ENCODE assay signal across 29 mouse cellular contexts in the genomic region with DNA sequence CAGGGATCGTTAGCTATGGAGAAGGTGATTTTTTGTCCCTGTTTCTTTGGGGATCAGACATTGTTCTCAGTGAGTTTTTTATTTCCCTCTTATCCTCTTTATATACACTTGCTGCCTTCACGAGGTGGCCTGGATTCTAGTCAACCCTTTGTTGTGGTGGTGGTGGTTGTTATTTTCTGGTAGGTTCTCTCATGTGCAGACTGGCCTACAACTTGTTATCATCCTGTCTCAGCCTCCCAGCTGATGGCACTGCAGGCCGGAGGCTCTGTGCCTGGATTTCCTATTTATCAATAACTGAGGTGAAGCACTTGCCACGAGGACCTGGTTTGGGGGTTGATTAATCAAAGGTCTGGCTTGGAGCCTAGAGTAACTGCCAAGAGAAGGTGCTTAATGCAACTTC. TPM values are rescaled to one million over a fixed set of nuclear protein-coding genes. Genes with fewer than 3 reads are reported as not detected.
DNase-seq lines count a peak whose midpoint lies in the region; ATAC-seq lines count a peak whose summit lies in the region.
"Had no signal": no experiment of that assay in that cellular context is flagged by ENCODE, and none has a peak within 500 bp of the region (broad histone marks: within the 10 kb centered on the region; RNA-seq: fewer than 3 reads in every experiment).

No protein-coding gene starts in this region.

- no peak overlapping the region for H3K27ac ChIP-seq in forebrain, embryonic 16.5 days (ENCODE audit: low read length)
- H3K27ac ChIP-seq: forebrain, embryonic 13.5 days; hindbrain, embryonic 12.5 days; kidney, postnatal 0 days; limb, embryonic 13.5 days; liver, embryonic 12.5 days; neural tube, embryonic 15.5 days; stomach, embryonic 15.5 days had no signal

- DNase-seq in thymus, postnatal 4 days = peak; percentile 30
- DNase-seq in thymus, postnatal 36 days = no peak
- DNase-seq in gastrocnemius, postnatal 4 days (ENCODE audit: low spot score in 2 of 2) = no peak
- DNase-seq in adrenal gland, adult 8-10 months = no peak
- DNase-seq: adrenal gland, adult 2 months; cerebellum, adult 9-10 months; gastrocnemius, postnatal 10 days; heart, postnatal 10 days; kidney, adult 18-20 months; layer of hippocampus, adult 9-11 months; lung, adult 18-20 months; lung, postnatal 14 days; spleen, adult 18-20 months had no signal

- WGBS in forebrain, embryonic 16.5 days = 63% methylated on average over 4 of the region's 4 CpGs

- H3K4me2 ChIP-seq in forebrain, embryonic 16.5 days (ENCODE audit: low read length) = no peak overlapping the region
- H3K4me2 ChIP-seq: forebrain, embryonic 13.5 days; heart, embryonic 12.5 days; hindbrain, embryonic 12.5 days; limb, embryonic 13.5 days; liver, embryonic 12.5 days; neural tube, embryonic 15.5 days; stomach, embryonic 15.5 days had no signal

- H3K36me3 ChIP-seq in forebrain, embryonic 16.5 days (ENCODE audit: control insufficient read depth, insufficient read depth) = no peaks in the 10 kb centered on the region
- H3K36me3 ChIP-seq: heart, embryonic 12.5 days; hindbrain, embryonic 12.5 days; limb, embryonic 13.5 days; liver, embryonic 12.5 days; neural tube, embryonic 15.5 days; stomach, embryonic 15.5 days had no signal

- no peaks in the 10 kb centered on the region for H3K9me3 ChIP-seq in forebrain, embryonic 16.5 days (ENCODE audit: control insufficient read depth, low read length)
- H3K9me3 ChIP-seq: forebrain, embryonic 13.5 days; heart, embryonic 12.5 days; hindbrain, embryonic 12.5 days; limb, embryonic 13.5 days; liver, embryonic 12.5 days; megakaryocyte, embryonic 14.5 days; neural tube, embryonic 15.5 days; stomach, embryonic 15.5 days had no signal

- no peak overlapping the region for H3K9ac ChIP-seq in forebrain, embryonic 16.5 days (replicated peaks; ENCODE audit: low read depth, low read length)
- H3K9ac ChIP-seq: forebrain, embryonic 13.5 days; heart, embryonic 12.5 days; hindbrain, embryonic 12.5 days; limb, embryonic 13.5 days; liver, embryonic 12.5 days; neural tube, embryonic 15.5 days; stomach, embryonic 15.5 days had no signal

- no peaks in the 10 kb centered on the region for H3K4me1 ChIP-seq in forebrain, embryonic 16.5 days (replicated peaks; ENCODE audit: control insufficient read depth, insufficient read depth, low read length)
- H3K4me1 ChIP-seq: forebrain, embryonic 13.5 days had no signal

- no peak overlapping the region for H3K4me3 ChIP-seq in forebrain, embryonic 16.5 days (replicated peaks; ENCODE audit: low read length)
- H3K4me3 ChIP-seq: forebrain, embryonic 13.5 days; heart, embryonic 12.5 days; hindbrain, embryonic 12.5 days; limb, embryonic 13.5 days; liver, embryonic 12.5 days; megakaryocyte, embryonic 14.5 days; myocyte; neural tube, embryonic 15.5 days; stomach, embryonic 15.5 days had no signal

- ATAC-seq in activated CD4-positive, CD25-positive, alpha-beta regulatory T cell, adult 4 months = peak; percentile 25
- ATAC-seq in megakaryocyte progenitor cell, adult 5-6 weeks (replicated peaks; ENCODE audit: poor library complexity) = peak; percentile 20; the same call in 1 of the 2 replicates
- ATAC-seq in forebrain, embryonic 16.5 days = no peak
- ATAC-seq: forebrain, embryonic 13.5 days; liver, embryonic 12.5 days; midbrain, embryonic 16.5 days had no signal

- no peaks in the 10 kb centered on the region for H3K27me3 ChIP-seq in forebrain, embryonic 16.5 days (replicated peaks; ENCODE audit: control insufficient read depth, insufficient read depth, low read length)
- H3K27me3 ChIP-seq: forebrain, embryonic 13.5 days; heart, embryonic 12.5 days; hindbrain, embryonic 12.5 days; limb, embryonic 13.5 days; liver, embryonic 12.5 days; neural tube, embryonic 15.5 days; stomach, embryonic 15.5 days had no signal

RNA-seq across cellular contexts. Expression of a gene that starts 20.6 kb away (rescaled TPM):
- 10 to 100 TPM; 80.9 to 82.1 TPM for polyA plus RNA-seq in activated CD4-positive, CD25-positive, alpha-beta regulatory T cell, adult 4 months (2017; shearing (Covaris generic))
- total RNA-seq in megakaryocyte progenitor cell, adult 5-6 weeks (2015) = 4.2 and 7.5 TPM in 2 replicates
- 4.5 and 4.9 TPM in 2 replicates for total RNA-seq in megakaryocyte progenitor cell, adult 5-6 weeks (2017)
- 10 to 100 TPM; 11.3 to 11.8 TPM for total RNA-seq in gastrocnemius, postnatal 4 days (2021)
- total RNA-seq in adrenal gland, adult 8-10 months (2022) = 10 to 100 TPM; 11.8 to 20.1 (median 17.1) TPM
- 3.6 and 4.3 TPM in 2 replicates for polyA plus RNA-seq in forebrain, embryonic 16.5 days (2015; fragmentation: Nextera tagmentation; extraction: Ambion mirVana)

RNA-seq across cellular contexts. Expression of a gene that starts 59.0 kb away (rescaled TPM):
- polyA plus RNA-seq in activated CD4-positive, CD25-positive, alpha-beta regulatory T cell, adult 4 months (2017; shearing (Covaris generic)) = not detected
- total RNA-seq in megakaryocyte progenitor cell, adult 5-6 weeks (2015) = not detected in 2 replicates
- not detected in 2 replicates for total RNA-seq in megakaryocyte progenitor cell, adult 5-6 weeks (2017)
- 1 to 10 TPM; 2.0 to 2.2 TPM for total RNA-seq in gastrocnemius, postnatal 4 days (2021)
- under 1 TPM in 1 of 4 experiments, not detected in 3; 0.09 TPM for total RNA-seq in adrenal gland, adult 8-10 months (2022)
- polyA plus RNA-seq in forebrain, embryonic 16.5 days (2015; fragmentation: Nextera tagmentation; extraction: Ambion mirVana) = 0.22 and 0.46 TPM in 2 replicates
- total RNA-seq: left cerebral cortex, postnatal 25 days had no signal
- polyA plus RNA-seq: C2C12, myocyte had no signal
